Mouse (Mus musculus) forebrain, embryonic 16.5 days (tissue): ENCODE results near the gene Fn3krp. TPM values are rescaled to one million over a fixed set of nuclear protein-coding genes. Genes with fewer than 3 reads are reported as not detected.

Experiments used
- ATAC-seq: fragments of 200-750 bp; cut with Nextera tagmentation; 2 replicates; pipeline ENCODE4 v1.8.0; 2017; ENCODE audit warnings: mild to moderate bottlenecking, moderate library complexity
- H3K27ac ChIP-seq: fragments of 300-500 bp; sonication (generic); 2 replicates; pipeline ENCODE4 v1.5.1; 2014; ENCODE audit warnings: low read length, control low read depth
- H3K27me3 ChIP-seq: fragments of 300-500 bp; sonication (generic); replicated peaks from 2 replicates; pipeline ENCODE4 v1.6.1; 2014; ENCODE audit warnings: low read length; ENCODE audit not compliant: control insufficient read depth, insufficient read depth
- H3K36me3 ChIP-seq: fragments of 300-500 bp; sonication (generic); 2 replicates; pipeline ENCODE4 v1.6.1; 2014; ENCODE audit not compliant: control insufficient read depth, insufficient read depth
- H3K4me1 ChIP-seq: fragments of 300-500 bp; sonication (generic); replicated peaks from 2 replicates; pipeline ENCODE4 v1.6.1; 2014; ENCODE audit warnings: low read length; ENCODE audit not compliant: control insufficient read depth, insufficient read depth
- H3K4me2 ChIP-seq: fragments of 300-500 bp; sonication (generic); 2 replicates; pipeline ENCODE4 v1.6.1; 2014; ENCODE audit warnings: mild to moderate bottlenecking, low read length, control low read depth
- H3K4me3 ChIP-seq: fragments of 300-500 bp; sonication (generic); replicated peaks from 2 replicates; pipeline ENCODE4 v1.5.1; 2014; ENCODE audit warnings: mild to moderate bottlenecking, low read length, control low read depth
- H3K9ac ChIP-seq: fragments of 300-500 bp; sonication (generic); replicated peaks from 2 replicates; pipeline ENCODE4 v1.6.1; 2014; ENCODE audit warnings: low read depth, low read length, control low read depth
- H3K9me3 ChIP-seq: fragments of 300-500 bp; sonication (generic); 2 replicates; pipeline ENCODE4 v1.6.1; 2016; ENCODE audit warnings: low read length; ENCODE audit not compliant: control insufficient read depth
- WGBS: fragments of 180-500 bp; shearing (Covaris S2); extraction: QIAGEN DNeasy Blood & Tissue Kit; methylation state at CpG from one replicate; pipeline ENCODE4 v1.1.7; 2014; 5-methylcytosine and 5-hydroxymethylcytosine counted together
- polyA plus RNA-seq: library from polyadenylated mRNA; unstranded; fragments of >200 nt; fragmentation: Nextera tagmentation; extraction: Ambion mirVana; gene quantifications from 2 replicates; pipeline ENCODE4 v1.2.1, GENCODE M21; 2015

The Fn3krp gene
- polyA plus RNA-seq, 1 experiment from 2014 or later: 10.1 TPM

GRCm38 (mm10) chr11:121414762-121415161 lies 6.4 kb upstream of the Fn3krp start:
- ATAC-seq: no peak
- Histone ChIP-seq H3K4me2 (no peak overlapping the region), H3K27me3 (no peaks in the 10 kb centered on the region), H3K9me3 (no peaks in the 10 kb centered on the region), H3K36me3 (no peaks in the 10 kb centered on the region), H3K4me1 (no peaks in the 10 kb centered on the region), H3K27ac (no peak overlapping the region), H3K4me3 (no peak overlapping the region), H3K9ac (no peak overlapping the region)
- 91% methylated on average over 5 of the region's 5 CpGs for WGBS

GRCm38 (mm10) chr11:121415351-121415750 lies 5.8 kb upstream of the Fn3krp start:
- H3K4me1 ChIP-seq: no peaks in the 10 kb centered on the region
- H3K4me2 ChIP-seq: no peak overlapping the region
- no peak overlapping the region for H3K4me3 ChIP-seq
- no peaks in the 10 kb centered on the region for H3K9me3 ChIP-seq
- ATAC-seq: no peak
- H3K27me3 ChIP-seq: no peaks in the 10 kb centered on the region
- no peak overlapping the region for H3K27ac ChIP-seq
- no peak overlapping the region for H3K9ac ChIP-seq
- no peaks in the 10 kb centered on the region for H3K36me3 ChIP-seq
- WGBS: 72% methylated on average over 5 of the region's 5 CpGs

- ATAC-seq: no peak
- 83% methylated on average over 5 of the region's 5 CpGs for WGBS
- no peaks in the 10 kb centered on the region for H3K27me3 ChIP-seq
- no peak overlapping the region for H3K4me2 ChIP-seq
- no peaks in the 10 kb centered on the region for H3K9me3 ChIP-seq
- H3K4me1 ChIP-seq: peaks cover 11% of the 10 kb centered on the region
- no peak overlapping the region for H3K4me3 ChIP-seq
- H3K36me3 ChIP-seq: no peaks in the 10 kb centered on the region
- no peak overlapping the region for H3K27ac ChIP-seq
- no peak overlapping the region for H3K9ac ChIP-seq
Measured at GRCm38 (mm10) chr11:121417971-121418370, 3.2 kb upstream of the Fn3krp start.

- Histone ChIP-seq H3K27me3 (no peaks in the 10 kb centered on the region), H3K27ac (no peak overlapping the region), H3K36me3 (no peaks in the 10 kb centered on the region), H3K9me3 (no peaks in the 10 kb centered on the region), H3K4me3 (no peak overlapping the region), H3K4me1 (peaks cover 11% of the 10 kb centered on the region), H3K4me2 (no peak overlapping the region), H3K9ac (no peak overlapping the region)
- 69% methylated on average over 2 of the region's 2 CpGs for WGBS
- ATAC-seq: no peak
Measured at GRCm38 (mm10) chr11:121418932-121419331, 2.3 kb upstream of the Fn3krp start.

- H3K36me3 ChIP-seq: no peaks in the 10 kb centered on the region
- no peaks in the 10 kb centered on the region for H3K27me3 ChIP-seq
- no peaks in the 10 kb centered on the region for H3K9me3 ChIP-seq
- no peak for ATAC-seq
- H3K4me2 ChIP-seq: peak overlapping the region; percentile 87
- no peak overlapping the region for H3K27ac ChIP-seq
- WGBS: 54% methylated on average over 5 of the region's 5 CpGs
- H3K4me3 ChIP-seq: peak overlapping the region; percentile 51
- no peak overlapping the region for H3K9ac ChIP-seq
- peaks cover 11% of the 10 kb centered on the region for H3K4me1 ChIP-seq
Measured at GRCm38 (mm10) chr11:121420379-121420778, 822 bp upstream of the Fn3krp start.

- peak overlapping the region; percentile 68 for H3K9ac ChIP-seq
- under 1% methylated on average over 28 of the region's 28 CpGs for WGBS
- peak overlapping the region; percentile 51 for H3K4me3 ChIP-seq
- ATAC-seq: peak; percentile 54; the same call in 1 of the 2 replicates
- H3K36me3 ChIP-seq: no peaks in the 10 kb centered on the region
- H3K27me3 ChIP-seq: no peaks in the 10 kb centered on the region
- H3K4me2 ChIP-seq: peak overlapping the region; percentile 87
- peaks cover 11% of the 10 kb centered on the region for H3K4me1 ChIP-seq
- H3K27ac ChIP-seq: no peak overlapping the region
- no peaks in the 10 kb centered on the region for H3K9me3 ChIP-seq
Measured at GRCm38 (mm10) chr11:121421553-121422173, 462 bp downstream of the Fn3krp start.

- no peaks in the 10 kb centered on the region for H3K27me3 ChIP-seq
- 88% methylated on average over 4 of the region's 4 CpGs for WGBS
- no peak overlapping the region for H3K27ac ChIP-seq
- H3K4me2 ChIP-seq: no peak overlapping the region
- no peak overlapping the region for H3K4me3 ChIP-seq
- no peak for ATAC-seq
- peaks cover 12% of the 10 kb centered on the region for H3K4me1 ChIP-seq
- H3K36me3 ChIP-seq: 0 out of 2 replicates have a peak, but pooled peaks cover 2% of the 10 kb centered on the region
- H3K9me3 ChIP-seq: no peaks in the 10 kb centered on the region
- H3K9ac ChIP-seq: no peak overlapping the region
Measured at GRCm38 (mm10) chr11:121433397-121433796, 12.2 kb downstream of the Fn3krp start.

- Histone ChIP-seq H3K27ac (peak within 1 kb of the TSS; percentile 8), H3K4me1 (peaks cover 12% of the 10 kb centered on the region), H3K4me2 (peak within 1 kb of the TSS; percentile 78), H3K9ac (peak within 1 kb of the TSS; percentile 51), H3K36me3 (0 out of 2 replicates have a peak, but pooled peaks cover 2% of the 10 kb centered on the region), H3K27me3 (no peaks in the 10 kb centered on the region), H3K4me3 (peak within 1 kb of the TSS; percentile 40), H3K9me3 (no peaks in the 10 kb centered on the region)
- ATAC-seq: peak; percentile 99
- WGBS: 7% methylated on average over 28 of the region's 30 CpGs
Measured at GRCm38 (mm10) chr11:121434156-121435155, 13.3 kb downstream of the Fn3krp start, which contains the start of gene Fn3k. Gene Fn3k (plus strand): TSS chr11:121434913.

GRCm38 (mm10) chr11:121437236-121437635 lies 16.0 kb downstream of the Fn3krp start:
- Histone ChIP-seq H3K9me3 (no peaks in the 10 kb centered on the region), H3K27ac (no peak overlapping the region), H3K4me1 (peaks cover 12% of the 10 kb centered on the region), H3K9ac (no peak overlapping the region), H3K27me3 (no peaks in the 10 kb centered on the region), H3K36me3 (no peaks in the 10 kb centered on the region), H3K4me3 (no peak overlapping the region), H3K4me2 (no peak overlapping the region)
- 72% methylated on average over 5 of the region's 5 CpGs for WGBS
- ATAC-seq: no peak
